Mouse (Mus musculus) small intestine, adult 2 months (tissue): ENCODE measurements around the gene Cpsf3. TPM values are rescaled to one million over a fixed set of nuclear protein-coding genes. Genes with fewer than 3 reads are reported as not detected.

Experiments used
- H3K27ac ChIP-seq: fragments of 200-500 bp; 2 replicates; pipeline ENCODE4 v1.5.1; 2012; ENCODE audit warnings: low read depth, low read length, control low read depth, inconsistent platforms; ENCODE audit not compliant: insufficient read depth
- H3K27me3 ChIP-seq: fragments of 200-500 bp; 2 replicates; pipeline ENCODE4 v1.6.1; 2012; ENCODE audit warnings: mild to moderate bottlenecking, moderate library complexity, low read length, inconsistent platforms; ENCODE audit not compliant: control insufficient read depth, insufficient read depth
- H3K36me3 ChIP-seq: fragments of 200-500 bp; 2 replicates; pipeline ENCODE4 v1.6.1; 2012; ENCODE audit warnings: mild to moderate bottlenecking, low read length, control low read depth, inconsistent platforms; ENCODE audit not compliant: control insufficient read depth, insufficient read depth
- H3K4me1 ChIP-seq: fragments of 200-500 bp; 2 replicates; pipeline ENCODE4 v1.6.1; 2012; ENCODE audit warnings: low read length, inconsistent platforms, mixed read lengths; ENCODE audit not compliant: control insufficient read depth, insufficient read depth, insufficient read length
- H3K4me3 ChIP-seq: fragments of 200-500 bp; 2 replicates; pipeline ENCODE4 v1.5.1; 2012; ENCODE audit warnings: low read depth, mild to moderate bottlenecking, control low read depth, inconsistent platforms, low read length, moderate library complexity
- CTCF ChIP-seq: fragments of 200-500 bp; IDR thresholded peaks from 2 replicates; pipeline ENCODE4 v1.5.1; 2012; ENCODE audit warnings: low read depth, mild to moderate bottlenecking, control low read depth, inconsistent platforms, low read length, moderate library complexity, mixed read lengths; ENCODE audit not compliant: insufficient replicate concordance, insufficient read length; ENCODE audit errors: extremely low read depth
- POLR2A ChIP-seq: fragments of 200-500 bp; IDR thresholded peaks from 2 replicates; pipeline ENCODE4 v1.6.1; 2012; ENCODE audit warnings: low read depth, mild to moderate bottlenecking, control low read depth, inconsistent platforms, low read length, moderate library complexity
- WGBS: fragments of 180-500 bp; shearing (Covaris S2); methylation state at CpG from one replicate; pipeline ENCODE4 v1.1.7; 2018; 5-methylcytosine and 5-hydroxymethylcytosine counted together
- polyA plus RNA-seq: library from polyadenylated mRNA; depleted of rRNA; stranded (reverse); fragments of >200 nt; gene quantifications from 2 replicates; pipeline ENCODE4 v1.2.3, GENCODE M21; 2012

Gene Cpsf3
- polyA plus RNA-seq, 1 experiment, result 9.9 TPM

DNA sequence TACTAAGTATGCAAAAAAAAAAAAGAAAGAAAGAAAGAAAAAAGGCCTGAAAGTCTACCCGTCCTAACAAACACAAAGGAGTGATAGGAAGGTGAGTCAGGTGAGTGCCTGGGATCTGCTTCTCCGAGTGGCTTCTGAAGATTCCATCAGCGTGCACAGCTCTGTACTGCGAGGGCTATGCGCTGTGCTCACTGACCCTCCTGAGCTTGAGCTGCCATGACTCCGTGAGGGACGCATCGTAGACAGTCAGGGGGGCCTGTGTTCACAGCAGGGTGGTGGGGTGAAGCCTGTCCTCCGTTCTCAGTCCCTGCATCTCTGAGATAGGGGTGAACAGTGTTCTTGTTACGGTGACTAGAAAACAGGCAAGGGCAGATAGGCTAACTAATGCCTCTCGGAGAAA, 13.7 kb downstream of the Cpsf3 start:
- no peaks in the 10 kb centered on the region for H3K27me3 ChIP-seq
- TF ChIP-seq POLR2A (no peak), CTCF (no peak)
- no peaks in the 10 kb centered on the region for H3K4me1 ChIP-seq
- H3K36me3 ChIP-seq, result peaks cover 67% of the 10 kb centered on the region
- no peak overlapping the region for H3K4me3 ChIP-seq
- H3K27ac ChIP-seq, result no peak overlapping the region
- WGBS, result 98% methylated on average over 11 of the region's 11 CpGs

DNA sequence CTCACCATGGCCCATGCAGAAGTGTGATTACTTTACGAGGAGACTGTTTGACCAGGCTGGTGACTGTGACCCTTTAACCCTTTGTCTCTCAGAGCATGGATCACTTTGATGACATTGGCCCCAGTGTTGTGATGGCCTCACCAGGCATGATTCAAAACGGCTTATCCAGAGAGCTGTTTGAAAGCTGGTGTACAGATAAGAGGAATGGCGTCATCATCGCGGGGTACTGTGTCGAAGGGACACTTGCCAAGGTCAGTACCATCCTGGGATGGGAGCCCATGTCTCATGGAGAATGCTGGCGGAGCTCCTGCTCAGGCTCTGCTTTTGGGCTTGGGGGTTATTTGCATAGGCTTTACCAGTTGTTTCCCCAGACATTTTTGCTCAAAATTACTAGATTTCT, 16.1 kb downstream of the Cpsf3 start:
- no peak for TF ChIP-seq CTCF
- TF ChIP-seq POLR2A, result no peak
- Histone ChIP-seq H3K36me3 (peaks cover 68% of the 10 kb centered on the region), H3K4me1 (no peaks in the 10 kb centered on the region), H3K27me3 (no peaks in the 10 kb centered on the region), H3K4me3 (no peak overlapping the region), H3K27ac (no peak overlapping the region)
- 74% methylated on average over 7 of the region's 7 CpGs for WGBS

DNA sequence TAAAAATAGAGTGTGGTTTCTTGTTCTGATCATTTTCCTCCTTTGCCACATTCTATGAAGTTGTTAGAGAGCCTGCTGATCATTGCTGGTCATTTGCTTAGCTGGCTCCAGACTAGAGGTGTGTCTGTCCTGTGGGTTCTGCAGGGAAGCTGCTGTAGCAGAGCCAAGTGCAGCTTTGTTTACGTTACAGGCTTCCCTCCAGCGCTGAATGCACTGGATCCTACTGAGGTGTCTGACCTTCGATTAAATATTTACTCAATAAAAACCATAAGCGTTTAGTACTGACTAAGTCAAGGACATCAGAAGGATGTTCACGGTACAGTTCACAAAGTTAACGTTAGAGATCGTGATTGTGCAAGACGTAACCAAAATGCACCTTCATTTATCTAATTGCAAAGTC, 16.7 kb downstream of the Cpsf3 start:
- Histone ChIP-seq H3K4me1 (no peaks in the 10 kb centered on the region), H3K4me3 (no peak overlapping the region), H3K27ac (no peak overlapping the region), H3K27me3 (no peaks in the 10 kb centered on the region), H3K36me3 (peaks cover 68% of the 10 kb centered on the region)
- WGBS, result 43% methylated on average over 8 of the region's 8 CpGs
- TF ChIP-seq POLR2A (no peak), CTCF (no peak)

DNA sequence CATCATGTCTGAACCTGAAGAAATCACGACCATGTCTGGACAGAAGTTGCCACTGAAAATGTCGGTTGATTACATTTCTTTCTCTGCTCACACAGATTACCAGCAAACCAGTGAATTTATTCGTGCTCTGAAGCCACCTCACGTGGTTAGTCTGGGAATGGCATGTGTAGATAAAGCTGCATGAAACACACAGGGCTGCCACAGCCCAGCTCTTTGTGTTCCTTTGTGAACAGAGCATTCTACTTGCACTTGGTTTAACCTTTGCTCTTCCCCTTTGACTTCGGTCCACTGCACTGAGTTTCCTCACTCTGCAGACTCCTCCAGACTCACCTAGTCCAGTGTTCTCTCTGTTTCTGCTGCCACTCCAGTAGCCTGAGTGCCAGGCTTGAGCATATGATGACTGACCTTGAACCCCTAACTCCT, 17.2 kb downstream of the Cpsf3 start:
- no peak overlapping the region for H3K27ac ChIP-seq
- 54% methylated on average over 5 of the region's 5 CpGs for WGBS
- H3K36me3 ChIP-seq, result peaks cover 67% of the 10 kb centered on the region

DNA sequence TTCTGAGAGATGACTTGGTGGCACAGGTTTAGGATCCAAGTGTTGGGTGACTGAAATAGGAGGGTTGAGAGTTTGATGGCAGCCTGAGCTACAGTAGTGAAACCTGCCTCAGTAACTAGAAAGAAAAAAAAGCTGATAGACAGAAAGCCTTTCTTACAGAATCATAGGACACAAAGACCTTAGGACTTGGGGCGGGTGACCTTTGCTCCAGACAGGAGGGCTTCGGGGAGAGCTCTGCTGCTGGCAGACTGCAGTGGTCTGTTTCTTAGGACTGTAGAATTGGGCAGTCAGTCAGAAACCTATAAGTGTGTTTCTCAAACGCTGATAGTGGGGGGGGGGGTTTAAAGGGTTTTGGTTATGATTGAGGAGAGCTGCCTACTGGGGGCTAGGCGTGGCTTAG, 20.6 kb downstream of the Cpsf3 start:
- Histone ChIP-seq H3K4me3 (no peak overlapping the region), H3K36me3 (peaks cover 75% of the 10 kb centered on the region), H3K27ac (no peak overlapping the region), H3K27me3 (no peaks in the 10 kb centered on the region), H3K4me1 (no peaks in the 10 kb centered on the region)
- 94% methylated on average over 4 of the region's 4 CpGs for WGBS
- TF ChIP-seq POLR2A (no peak), CTCF (no peak)

More for the DNA sequence above, 17.2 kb downstream of the Cpsf3 start:
- no peak overlapping the region for H3K4me3 ChIP-seq
- no peaks in the 10 kb centered on the region for H3K4me1 ChIP-seq
- TF ChIP-seq CTCF (no peak), POLR2A (no peak)
- no peaks in the 10 kb centered on the region for H3K27me3 ChIP-seq

DNA sequence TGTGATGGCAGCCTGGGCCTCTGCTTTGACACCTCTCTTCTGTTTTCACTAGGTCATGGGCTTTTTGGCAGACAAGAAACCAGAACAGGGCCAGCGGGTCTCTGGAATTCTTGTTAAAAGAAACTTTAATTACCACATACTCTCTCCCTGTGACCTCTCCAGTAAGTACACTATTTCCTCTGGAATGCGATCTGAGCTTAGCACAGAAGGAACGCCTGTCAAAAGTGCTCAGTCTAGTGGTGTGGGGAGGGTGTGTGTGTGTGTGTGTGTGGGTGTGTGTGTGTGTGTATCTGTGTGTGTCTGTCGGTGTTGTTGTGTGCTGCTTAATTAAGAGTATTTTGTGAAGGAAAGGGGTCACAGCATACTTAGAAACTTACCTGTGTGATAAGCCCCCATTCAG, 21.5 kb downstream of the Cpsf3 start:
- Histone ChIP-seq H3K4me3 (no peak overlapping the region), H3K36me3 (peaks cover 74% of the 10 kb centered on the region), H3K27ac (no peak overlapping the region), H3K27me3 (no peaks in the 10 kb centered on the region), H3K4me1 (no peaks in the 10 kb centered on the region)
- 96% methylated on average over 4 of the region's 4 CpGs for WGBS
- TF ChIP-seq CTCF (no peak), POLR2A (no peak)

DNA sequence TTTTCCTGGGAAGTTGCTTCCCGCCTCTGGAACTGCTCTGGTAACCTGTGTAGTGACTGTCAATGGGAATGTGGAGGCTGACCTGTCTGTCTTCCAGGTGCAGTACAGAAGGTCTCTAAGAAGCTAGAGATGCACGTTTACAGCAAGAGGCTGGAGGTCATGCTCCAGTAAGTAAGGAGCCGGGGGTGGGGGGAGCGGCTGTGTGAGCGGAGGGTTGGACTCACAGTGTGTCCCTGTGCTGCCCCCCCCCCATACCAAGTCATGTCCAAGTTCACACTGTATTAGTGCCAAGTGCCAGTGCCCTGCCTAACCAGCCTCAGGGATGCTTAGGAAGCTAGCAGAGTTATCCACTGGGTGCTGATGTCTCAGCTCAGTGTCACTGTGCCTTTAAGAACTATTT, 27.0 kb downstream of the Cpsf3 start:
- WGBS, result 87% methylated on average over 5 of the region's 5 CpGs
- Histone ChIP-seq H3K4me3 (no peak overlapping the region), H3K36me3 (peaks cover 55% of the 10 kb centered on the region), H3K27ac (no peak overlapping the region), H3K27me3 (no peaks in the 10 kb centered on the region), H3K4me1 (peaks cover 2% of the 10 kb centered on the region; the same call in 1 of the 2 replicates)
- no peak for TF ChIP-seq CTCF
- TF ChIP-seq POLR2A, result no peak
